Mouse (Mus musculus) lung, postnatal 25 days (tissue): ENCODE measurements around the gene Fam104a.

Experiments used
- DNase-seq: peaks from one replicate; pipeline ENCODE4 v3.0.0; 2022; ENCODE audit warnings: low spot score

Fam104a gene

GRCm38 (mm10) chr11:113703758-113704157 is 19.8 kb upstream of the Fam104a start:
- peak; percentile 83 for DNase-seq

GRCm38 (mm10) chr11:113699643-113700042 is 15.7 kb upstream of the Fam104a start:
- DNase-seq, result no peak

DNA sequence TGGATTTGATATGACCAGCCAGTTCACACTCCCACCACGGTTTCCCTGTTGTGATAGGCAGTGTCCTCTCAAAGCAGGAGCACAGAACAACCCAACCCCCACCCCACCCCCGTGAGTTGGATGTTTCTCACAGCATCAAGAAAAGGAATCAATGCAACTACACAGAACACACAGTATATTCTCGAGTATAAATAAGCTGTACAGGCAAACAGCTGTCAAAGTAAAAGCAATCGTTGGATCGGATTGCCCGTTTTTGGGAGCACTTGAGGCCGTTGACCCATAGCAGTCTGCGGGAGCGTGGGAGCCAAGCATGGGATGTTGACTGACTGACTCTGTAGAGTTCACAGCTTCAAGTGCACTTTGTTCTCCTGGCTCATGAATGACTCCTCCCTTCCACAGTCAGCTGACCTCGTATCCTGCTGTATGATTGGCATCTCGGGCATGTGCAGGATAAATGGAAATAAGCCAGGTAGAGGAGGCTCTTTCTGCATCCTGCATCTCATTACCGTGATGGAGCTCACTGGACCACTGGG is 14.1 kb upstream of the Fam104a start:
- DNase-seq, result peak; percentile 67

- no peak for DNase-seq
Measured at GRCm38 (mm10) chr11:113697571-113697970, 13.6 kb upstream of the Fam104a start.

DNA sequence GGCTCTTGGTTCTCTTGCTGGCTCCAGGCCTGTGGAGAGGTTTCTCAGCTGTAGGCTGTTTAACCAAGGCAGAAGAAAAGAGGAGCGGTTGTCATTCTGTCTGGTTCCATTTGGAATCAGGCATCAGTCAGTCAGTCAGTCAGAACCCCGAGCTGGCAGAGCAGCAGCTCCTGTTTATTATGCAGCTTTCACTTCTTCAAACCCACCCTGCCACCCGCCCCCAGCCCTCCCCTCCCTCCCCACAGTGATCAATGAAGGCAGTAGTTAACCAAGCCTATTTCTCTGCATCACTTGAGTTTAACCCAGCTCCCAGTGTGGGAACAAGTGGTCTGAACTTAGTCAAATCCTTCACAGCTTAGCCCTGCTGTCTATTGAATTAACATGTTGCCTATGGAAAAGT is 7.9 kb upstream of the Fam104a start:
- no peak for DNase-seq

DNA sequence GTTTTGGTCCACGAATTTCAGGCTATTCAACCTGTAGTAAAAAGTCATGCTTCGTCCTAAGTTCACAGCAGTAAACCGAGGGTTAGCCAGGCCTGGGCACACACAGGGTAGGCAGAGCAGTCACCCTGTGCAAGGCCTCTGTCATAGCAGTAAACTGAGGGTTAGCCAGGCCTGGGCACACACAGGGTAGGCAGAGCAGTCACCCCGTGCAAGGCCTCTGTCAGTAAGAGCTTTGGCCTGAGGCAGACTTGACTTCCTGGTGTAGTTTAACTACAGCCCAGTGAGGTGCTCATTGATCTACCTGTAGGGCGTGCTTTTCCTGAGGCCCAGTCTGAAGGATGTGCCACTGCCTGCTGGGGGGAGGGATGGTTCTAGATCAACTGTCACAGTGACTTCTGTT is 7.4 kb upstream of the Fam104a start:
- DNase-seq, result no peak

DNA sequence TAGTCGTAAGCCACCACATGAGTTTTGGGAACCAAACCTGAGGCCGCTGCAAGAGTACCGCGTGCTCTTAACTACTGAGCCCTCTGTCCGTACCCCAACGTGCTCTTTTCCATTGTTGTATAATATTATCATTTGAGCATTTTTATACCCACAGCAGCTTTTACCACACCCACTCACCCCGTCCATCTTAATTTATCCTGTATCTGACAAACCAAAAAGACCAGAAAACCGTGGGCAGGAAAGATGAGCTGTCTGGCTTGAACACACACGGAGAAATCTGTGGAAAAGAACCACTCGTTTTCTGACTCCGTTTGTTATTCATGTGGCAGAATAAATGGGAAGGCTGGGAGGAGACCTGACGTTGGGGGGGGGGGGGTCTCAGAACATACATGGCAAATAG is 6.6 kb upstream of the Fam104a start:
- DNase-seq, result no peak

- no peak for DNase-seq
Measured at GRCm38 (mm10) chr11:113687031-113687430, 3.1 kb upstream of the Fam104a start.

DNA sequence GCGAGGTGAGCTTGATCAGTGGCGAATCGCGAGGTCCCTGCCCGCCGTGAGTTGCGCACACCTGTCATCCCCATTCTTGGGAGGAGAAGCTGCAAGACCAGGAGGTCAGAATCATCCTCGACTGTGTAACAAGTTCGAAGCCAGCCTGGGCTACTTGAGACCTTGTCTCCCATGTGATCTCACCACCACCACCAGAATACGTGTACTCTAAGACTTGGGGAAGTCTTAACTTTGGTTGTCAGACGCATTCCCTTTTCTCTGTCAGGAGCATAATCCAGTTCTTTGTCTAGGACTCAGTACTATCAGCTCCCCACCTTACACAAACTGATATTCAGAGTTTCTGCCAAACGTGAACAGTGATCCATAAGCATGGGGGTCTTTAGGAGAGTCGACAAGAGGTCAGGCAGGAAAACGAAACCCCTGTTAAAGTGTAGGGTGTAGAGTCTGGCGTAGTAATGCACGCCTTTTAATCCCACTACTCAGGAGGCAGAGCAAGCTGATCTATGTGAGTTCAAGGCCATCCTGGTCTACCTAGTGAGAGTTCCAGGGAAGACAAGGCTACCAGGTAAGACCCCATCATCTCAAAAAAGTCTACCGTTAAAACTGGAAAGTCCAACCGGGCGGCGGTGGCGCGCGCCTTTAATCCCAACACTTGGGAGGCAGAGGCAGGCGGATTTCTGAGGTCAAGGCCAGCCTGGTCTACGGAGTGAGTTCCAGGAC is 912 bp upstream of the Fam104a start:
- no peak for DNase-seq

DNA sequence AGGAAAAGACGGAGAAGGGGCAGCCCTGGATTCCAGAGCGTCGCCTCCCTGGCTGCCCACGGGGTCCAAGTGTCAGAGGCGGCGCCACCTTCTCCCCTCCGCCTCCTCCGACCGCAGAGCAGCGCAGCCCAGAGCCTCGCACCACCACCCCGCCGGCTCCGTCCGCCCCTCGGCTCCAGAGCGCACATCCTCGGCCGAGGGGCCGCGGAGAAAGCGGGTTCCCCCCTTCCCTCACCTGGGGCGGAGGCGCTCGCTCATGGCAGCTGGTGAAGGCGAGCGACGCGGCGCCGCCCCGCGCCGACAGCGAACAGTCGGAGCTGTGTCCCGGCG is 363 bp downstream of the Fam104a start:
- no peak for DNase-seq

- DNase-seq, result peak; percentile 25
Measured at GRCm38 (mm10) chr11:113682897-113683626, 893 bp downstream of the Fam104a start.

GRCm38 (mm10) chr11:113681979-113682378 is 2.0 kb downstream of the Fam104a start:
- no peak for DNase-seq

DNA sequence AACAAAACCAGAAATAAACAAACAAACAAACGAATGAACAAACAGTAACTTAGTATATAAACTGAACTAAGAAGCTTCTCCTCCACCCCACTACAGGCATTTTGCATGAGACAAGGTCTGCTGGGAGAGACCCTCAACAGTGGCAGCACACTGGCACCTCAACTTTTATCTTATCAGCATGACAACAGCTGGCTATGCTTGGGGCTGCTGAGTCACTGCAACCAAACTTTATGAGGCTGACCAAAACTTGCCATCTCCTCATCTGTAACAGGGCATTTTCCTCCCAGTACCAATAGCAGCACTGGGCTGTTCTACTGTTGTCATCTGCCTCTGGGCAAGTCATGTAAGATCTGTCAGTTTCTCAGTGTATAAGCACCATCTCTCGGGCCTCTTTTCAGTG is 3.0 kb downstream of the Fam104a start:
- DNase-seq, result no peak

- DNase-seq, result no peak
Measured at GRCm38 (mm10) chr11:113678373-113678772, 5.6 kb downstream of the Fam104a start.

DNA sequence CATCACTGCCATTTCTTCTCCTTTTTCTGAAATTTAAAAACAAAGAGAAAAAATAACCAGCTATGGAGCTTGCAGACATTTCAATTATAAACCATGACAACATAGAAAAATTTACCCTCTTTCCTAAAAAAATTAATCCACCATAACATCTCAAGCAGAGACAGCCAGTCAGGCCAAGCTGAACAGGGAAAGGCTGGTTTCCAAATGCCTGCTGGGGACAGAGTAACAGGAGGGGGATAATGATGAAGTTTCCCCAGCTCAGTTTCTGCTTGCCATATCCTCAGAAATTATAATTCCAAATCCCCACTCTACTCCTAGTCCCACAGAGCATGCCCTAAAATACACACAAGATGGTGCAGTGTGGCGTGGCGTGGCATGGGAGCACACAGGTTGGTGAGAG is 6.6 kb downstream of the Fam104a start:
- no peak for DNase-seq

DNA sequence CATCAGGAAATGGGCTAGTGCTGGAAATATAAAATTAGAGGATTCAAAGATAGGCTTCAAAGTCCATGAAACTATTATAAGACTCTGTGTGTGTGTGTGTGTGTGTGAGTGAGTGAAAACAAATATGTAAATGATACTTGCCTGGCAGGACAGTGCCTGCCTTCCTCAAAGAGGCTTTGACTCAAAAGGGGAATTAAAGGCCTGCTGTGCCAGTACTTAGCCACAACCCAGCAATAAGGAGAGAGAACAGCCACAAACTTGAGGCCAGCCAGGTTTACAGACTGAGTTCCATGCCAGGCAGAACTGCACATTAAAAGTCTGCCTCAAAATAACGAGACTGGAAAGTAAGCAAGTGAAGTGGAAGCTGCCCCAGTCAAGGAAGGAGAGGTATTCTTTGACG is 7.1 kb downstream of the Fam104a start:
- no peak for DNase-seq

- DNase-seq, result no peak
Measured at GRCm38 (mm10) chr11:113674595-113674994, 9.4 kb downstream of the Fam104a start.

- DNase-seq, result no peak
Measured at GRCm38 (mm10) chr11:113673614-113674013, 10.3 kb downstream of the Fam104a start.

- DNase-seq, result no peak
Measured at GRCm38 (mm10) chr11:113669711-113670110, 14.2 kb downstream of the Fam104a start.

DNA sequence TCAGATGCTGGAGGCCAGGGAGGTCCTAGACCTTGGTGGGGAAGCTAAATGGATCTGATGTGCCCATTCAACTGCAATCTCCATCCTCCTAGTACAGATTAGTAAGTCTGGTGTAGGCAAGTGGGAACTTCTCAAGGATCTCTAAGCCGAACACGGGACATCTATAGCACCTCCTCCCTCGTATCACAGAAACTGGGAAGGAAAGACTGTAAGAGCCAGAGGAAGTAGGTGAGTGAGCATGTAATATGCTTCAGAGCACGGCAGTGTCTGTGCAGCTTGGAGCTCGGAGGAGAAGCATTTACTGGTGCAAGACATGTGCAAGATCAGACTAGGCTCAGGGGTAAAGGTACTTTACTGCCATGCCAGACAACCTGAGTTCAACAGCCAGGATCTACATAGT is 15.1 kb downstream of the Fam104a start:
- DNase-seq, result no peak

DNA sequence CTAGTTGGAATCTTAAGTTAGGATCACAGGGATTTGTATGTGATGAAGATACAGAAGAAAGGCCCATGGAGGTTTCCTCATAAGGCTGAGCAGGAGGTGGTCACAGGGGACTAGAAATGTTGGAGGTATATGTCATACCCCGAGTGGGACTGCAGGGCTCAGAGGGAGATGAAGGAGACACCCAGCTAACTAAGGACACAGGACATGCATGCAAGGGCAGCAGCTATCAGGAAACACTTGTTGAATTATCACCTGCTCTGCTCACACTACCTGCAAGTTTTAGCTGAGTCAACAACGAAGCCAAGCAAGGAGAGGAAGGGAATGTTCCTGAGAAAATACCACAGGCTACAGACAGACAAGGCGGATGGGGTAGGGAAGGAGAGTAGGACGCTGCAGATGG is 16.3 kb downstream of the Fam104a start:
- DNase-seq, result no peak

- DNase-seq, result no peak
Measured at GRCm38 (mm10) chr11:113667122-113667521, 16.8 kb downstream of the Fam104a start.

DNA sequence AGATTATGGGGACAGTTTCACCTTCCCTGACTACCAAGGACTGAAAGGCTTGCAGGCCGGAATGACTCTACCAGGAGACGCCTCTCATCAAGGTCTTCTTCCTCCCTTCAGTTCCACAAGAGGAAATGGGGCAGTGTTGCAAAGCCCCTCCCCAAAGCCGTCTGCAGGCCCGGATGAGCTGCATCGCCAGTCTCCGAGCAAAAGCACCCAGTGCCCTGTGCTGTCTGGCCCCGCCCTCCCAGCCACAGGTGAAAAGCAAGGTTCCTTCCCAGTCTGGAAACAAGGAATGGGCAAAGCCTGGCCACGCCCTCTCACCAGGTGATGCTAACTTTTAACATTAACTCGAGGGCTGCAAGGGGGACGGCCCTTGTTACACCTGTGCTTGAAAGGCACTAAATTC is 17.3 kb downstream of the Fam104a start:
- DNase-seq, result peak; percentile 19

DNA sequence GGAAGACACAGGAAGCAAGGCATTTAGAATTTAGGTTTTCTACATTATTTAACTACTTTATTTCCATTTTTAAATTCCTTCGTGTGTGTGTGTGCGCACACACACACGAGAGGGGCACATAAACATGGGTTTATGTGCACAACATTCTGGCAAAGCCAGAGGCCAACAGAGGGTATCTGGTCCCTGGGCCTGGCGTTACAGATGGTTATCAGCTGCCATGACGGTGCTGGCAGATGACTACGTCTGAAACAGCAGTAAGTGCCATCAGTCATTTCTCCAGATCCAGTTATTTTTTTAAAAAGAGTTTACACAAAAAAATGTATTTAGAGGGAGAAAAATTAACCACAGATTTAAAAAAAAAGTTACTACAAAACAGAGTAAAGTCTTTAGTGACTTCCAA is 17.8 kb downstream of the Fam104a start:
- DNase-seq, result no peak
